Mouse (Mus musculus) liver, embryonic 14.5 days (tissue): ENCODE results near the gene Rfx3. TPM values are rescaled to one million over a fixed set of nuclear protein-coding genes. Genes with fewer than 3 reads are reported as not detected.

Experiments used
- ATAC-seq: fragments of 200-750 bp; cut with Nextera tagmentation; 2 replicates; pipeline ENCODE4 v1.8.0; 2017; ENCODE audit warnings: moderate number of reproducible peaks, mild to moderate bottlenecking, moderate library complexity; ENCODE audit not compliant: insufficient read depth
- DNase-seq, 3 experiments: peaks; one replicate each; pipeline ENCODE4 v3.0.0-alpha.2; 2012 to 2013; ENCODE audit warnings: low read depth in 3 of 3, low spot score in 3 of 3
- H3K27ac ChIP-seq: fragments of 300-500 bp; sonication (generic); 2 replicates; pipeline ENCODE4 v1.5.1; 2014; ENCODE audit warnings: moderate library complexity, mild to moderate bottlenecking, control low read depth, inconsistent platforms
- H3K27me3 ChIP-seq: fragments of 300-500 bp; sonication (generic); 2 replicates; pipeline ENCODE4 v1.6.1; 2014; ENCODE audit warnings: mild to moderate bottlenecking, low read length, moderate library complexity; ENCODE audit not compliant: control insufficient read depth, insufficient read depth
- H3K36me3 ChIP-seq: fragments of 300-500 bp; sonication (generic); replicated peaks from 2 replicates; pipeline ENCODE4 v1.6.1; 2014; ENCODE audit warnings: low read depth; ENCODE audit not compliant: control insufficient read depth, insufficient read depth
- H3K4me1 ChIP-seq, 2 experiments: fragments of 200-500 bp in 1 of 2; fragments of 300-500 bp in 1 of 2; sonication (generic) in 1 of 2; replicated peaks; 2 replicates each; pipeline ENCODE4 v1.6.1; 2012 to 2014; ENCODE audit warnings: antibody characterized with exemption in 1 of 2, inconsistent platforms in 1 of 2, low read length in 1 of 2; ENCODE audit not compliant: control insufficient read depth in 2 of 2, insufficient read depth in 2 of 2
- H3K4me2 ChIP-seq: fragments of 300-500 bp; sonication (generic); 2 replicates; pipeline ENCODE4 v1.6.1; 2014; ENCODE audit warnings: low read depth, mild to moderate bottlenecking, control low read depth, moderate library complexity
- H3K4me3 ChIP-seq, 2 experiments: fragments of 200-500 bp in 1 of 2; fragments of 300-500 bp in 1 of 2; sonication (generic) in 1 of 2; 2 replicates each; pipeline ENCODE4 v1.5.1; 2012 to 2014; ENCODE audit warnings: low read depth in 2 of 2, low read length in 2 of 2, mild to moderate bottlenecking in 2 of 2, control low read depth in 1 of 2, inconsistent platforms in 1 of 2, moderate library complexity in 1 of 2; ENCODE audit not compliant: insufficient read depth in 1 of 2
- H3K9ac ChIP-seq: fragments of 300-500 bp; sonication (generic); replicated peaks from 2 replicates; pipeline ENCODE4 v1.6.1; 2014; ENCODE audit warnings: mild to moderate bottlenecking, control low read depth, moderate library complexity
- H3K9me3 ChIP-seq: fragments of 300-500 bp; sonication (generic); 2 replicates; pipeline ENCODE4 v1.6.1; 2016; ENCODE audit warnings: low read length, mixed read lengths; ENCODE audit not compliant: control insufficient read depth
- CTCF ChIP-seq: IDR thresholded peaks from 2 replicates; pipeline ENCODE4 v1.5.1; 2016; ENCODE audit warnings: antibody characterized with exemption, low read depth, control low read depth
- EP300 ChIP-seq: IDR thresholded peaks from 2 replicates; pipeline ENCODE4 v1.6.1; 2016; ENCODE audit warnings: antibody characterized with exemption, low read depth
- WGBS: fragments of 180-500 bp; shearing (Covaris S2); extraction: QIAGEN DNeasy Blood & Tissue Kit; methylation state at CpG from one replicate; pipeline ENCODE4 v1.1.7; 2014; ENCODE audit not compliant: insufficient replicate concordance; 5-methylcytosine and 5-hydroxymethylcytosine counted together
- polyA plus RNA-seq, 2 experiments: library from polyadenylated mRNA; depleted of rRNA in 1 of 2; stranded (reverse) in 1 of 2; unstranded in 1 of 2; fragments of >200 nt; fragmentation: Nextera tagmentation in 1 of 2; extraction: Ambion mirVana in 1 of 2; gene quantifications; 2 replicates each; pipeline versions ENCODE4 v1.2.1 to v1.2.3; 2012 to 2014

Rfx3 gene
- polyA plus RNA-seq, 2 experiments = 0.78 to 1.5 TPM

DNA sequence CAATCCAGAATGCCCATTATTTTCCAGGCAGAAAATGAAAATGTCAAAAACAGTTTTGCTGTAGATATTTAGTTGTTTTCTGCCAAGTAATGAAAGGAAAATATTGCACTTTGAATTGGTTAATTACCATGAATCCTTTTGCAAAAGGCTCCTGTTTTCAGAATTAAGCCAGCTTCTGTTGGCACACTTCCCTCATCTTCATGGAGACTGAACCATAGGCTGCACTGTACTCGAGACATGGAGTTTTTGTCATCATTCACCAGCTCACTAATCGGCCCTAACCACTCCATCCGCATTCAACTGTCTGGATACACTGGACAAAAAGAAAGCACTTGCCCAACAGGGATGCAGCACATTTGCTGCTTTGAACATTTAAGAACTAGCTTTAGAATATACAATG is 75.5 kb downstream of the Rfx3 start:
- no peak for ATAC-seq
- 78% methylated on average over 3 of the region's 3 CpGs for WGBS

DNA sequence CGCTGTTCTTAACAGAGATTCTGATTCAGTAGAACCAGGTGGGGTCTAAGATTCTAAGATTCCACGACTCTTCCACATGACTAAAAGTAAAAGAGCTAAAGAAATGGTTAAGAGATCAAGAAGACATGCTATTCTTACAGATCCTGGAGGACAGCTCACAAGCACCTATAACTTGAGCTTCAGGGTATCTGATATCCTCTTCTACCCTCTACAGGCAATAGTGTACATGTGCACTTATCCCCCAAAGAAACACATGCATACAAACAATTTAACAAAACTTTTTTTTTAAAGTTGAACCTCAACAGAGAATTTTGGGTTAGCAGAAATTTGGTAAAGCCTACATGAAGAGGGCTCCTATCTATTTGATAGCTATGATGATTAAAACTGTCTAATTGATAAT is 79.8 kb downstream of the Rfx3 start:
- no peak overlapping the region for H3K4me3 ChIP-seq
- H3K36me3 ChIP-seq = no peaks in the 10 kb centered on the region
- DNase-seq (no peak), ATAC-seq (no peak)
- no peaks in the 10 kb centered on the region for H3K27me3 ChIP-seq
- no peak overlapping the region for H3K27ac ChIP-seq
- H3K9ac ChIP-seq = no peak overlapping the region
- WGBS = 74% methylated on average over 2 of the region's 2 CpGs
- TF ChIP-seq CTCF = no peak
- no peak for TF ChIP-seq EP300
- H3K9me3 ChIP-seq = no peaks in the 10 kb centered on the region
- H3K4me1 ChIP-seq = no peaks in the 10 kb centered on the region; a peak in 1 of 4 replicates
- no peak overlapping the region for H3K4me2 ChIP-seq

More for the DNA sequence above, 75.5 kb downstream of the Rfx3 start:
- no peak for TF ChIP-seq CTCF
- no peak for TF ChIP-seq EP300
- Histone ChIP-seq H3K27me3 (no peaks in the 10 kb centered on the region), H3K27ac (no peak overlapping the region), H3K4me1 (no peaks in the 10 kb centered on the region), H3K9ac (no peak overlapping the region), H3K4me2 (no peak overlapping the region), H3K36me3 (no peaks in the 10 kb centered on the region), H3K9me3 (no peaks in the 10 kb centered on the region), H3K4me3 (no peak overlapping the region)
- no peak for DNase-seq

DNA sequence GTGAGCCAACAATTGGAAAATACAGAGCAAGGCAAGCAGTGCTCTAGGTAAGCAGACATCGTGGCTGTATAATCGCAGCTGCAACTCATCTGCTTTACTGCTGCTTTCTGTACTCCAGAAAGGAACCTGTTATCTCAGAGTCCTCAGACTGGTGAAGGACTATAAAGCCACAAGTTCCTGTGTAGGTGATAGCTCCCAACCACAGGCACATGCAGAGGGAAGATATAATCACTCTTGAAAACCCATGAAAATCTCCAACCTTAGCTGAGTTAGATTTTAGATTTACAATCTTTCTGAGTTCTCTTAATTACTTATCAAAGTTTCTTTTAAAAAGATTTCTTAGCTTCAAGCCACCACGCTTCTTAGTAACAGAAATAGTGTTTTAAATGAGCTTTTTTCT is 84.6 kb downstream of the Rfx3 start:
- no peaks in the 10 kb centered on the region for H3K27me3 ChIP-seq
- 0 out of 2 replicates have a peak, but pooled peaks have one; percentile 26 for ATAC-seq
- H3K4me2 ChIP-seq = no peak overlapping the region
- H3K4me1 ChIP-seq = no peaks in the 10 kb centered on the region; a peak in 1 of 4 replicates
- H3K36me3 ChIP-seq = no peaks in the 10 kb centered on the region
- no peak overlapping the region for H3K9ac ChIP-seq
- TF ChIP-seq EP300 = no peak
- no peak for TF ChIP-seq CTCF
- H3K9me3 ChIP-seq = no peaks in the 10 kb centered on the region
- H3K27ac ChIP-seq = no peak overlapping the region
- 25% methylated on average over 3 of the region's 3 CpGs for WGBS
- no peak for DNase-seq
- no peak overlapping the region for H3K4me3 ChIP-seq

DNA sequence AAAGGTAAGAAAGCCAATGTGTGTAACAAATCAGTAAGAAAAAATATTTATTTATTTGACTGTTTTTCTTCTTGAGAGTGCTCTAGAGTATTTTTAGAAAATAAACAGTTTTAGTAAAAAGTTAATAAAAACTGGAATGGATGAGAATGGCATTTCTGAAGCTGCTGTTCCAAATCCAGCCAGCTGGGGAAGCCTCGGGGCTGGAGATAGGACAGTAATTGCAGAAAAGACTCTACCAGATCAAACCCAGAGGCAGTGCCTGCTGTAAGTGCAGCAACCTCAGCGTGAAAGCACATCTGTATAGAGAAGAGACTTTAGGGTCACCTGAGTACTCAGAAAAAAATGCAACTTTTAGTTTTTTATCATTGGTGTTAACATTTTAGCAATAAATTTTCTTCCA is 91.9 kb downstream of the Rfx3 start:
- H3K4me1 ChIP-seq = no peaks in the 10 kb centered on the region
- H3K36me3 ChIP-seq = no peaks in the 10 kb centered on the region
- no peaks in the 10 kb centered on the region for H3K27me3 ChIP-seq
- no peak overlapping the region for H3K4me2 ChIP-seq
- H3K27ac ChIP-seq = no peak overlapping the region
- 36% methylated on average over 2 of the region's 2 CpGs for WGBS
- H3K4me3 ChIP-seq = no peak overlapping the region
- DNase-seq (no peak), ATAC-seq (no peak)
- no peak for TF ChIP-seq EP300
- peak; percentile 38 for TF ChIP-seq CTCF
- no peaks in the 10 kb centered on the region for H3K9me3 ChIP-seq
- no peak overlapping the region for H3K9ac ChIP-seq

DNA sequence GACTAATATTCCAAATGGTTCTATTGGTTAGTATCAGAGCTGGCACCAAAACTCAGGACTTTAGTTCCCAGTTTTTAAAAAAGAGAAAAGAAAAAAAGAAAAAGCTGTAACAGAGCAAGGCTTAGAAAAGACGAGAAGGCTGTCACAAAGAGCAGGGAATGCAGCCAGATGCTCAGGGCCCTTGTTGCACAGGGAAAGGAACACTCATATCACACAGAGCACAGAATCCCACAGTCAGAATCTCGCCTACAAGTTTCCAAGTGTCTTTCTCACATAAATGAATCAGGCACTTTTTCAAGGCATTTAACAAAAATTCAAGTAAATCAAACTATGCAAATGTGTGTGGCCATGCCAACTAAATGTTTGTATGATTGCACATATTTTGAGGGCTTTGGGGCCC is 94.5 kb downstream of the Rfx3 start:
- H3K9me3 ChIP-seq = no peaks in the 10 kb centered on the region
- DNase-seq = no peak
- no peaks in the 10 kb centered on the region for H3K27me3 ChIP-seq
- H3K4me3 ChIP-seq = no peak overlapping the region
- ATAC-seq = no peak
- WGBS = 65% methylated on average over 2 of the region's 2 CpGs
- H3K36me3 ChIP-seq = no peaks in the 10 kb centered on the region
- H3K9ac ChIP-seq = no peak overlapping the region
- no peak for TF ChIP-seq EP300
- no peak for TF ChIP-seq CTCF
- H3K27ac ChIP-seq = no peak overlapping the region
- no peaks in the 10 kb centered on the region for H3K4me1 ChIP-seq
- H3K4me2 ChIP-seq = no peak overlapping the region
